Mouse (Mus musculus) heart, embryonic 11.5 days (tissue): ENCODE results near the gene Jup. TPM values are rescaled to one million over a fixed set of nuclear protein-coding genes. Genes with fewer than 3 reads are reported as not detected.
A peak's percentile ranks its signal among the peaks of the same experiment; 100 is the strongest.
"Not testable (repeated sequence)": the region's sequence is repeated elsewhere in the genome, so short reads cannot be mapped to it uniquely, and the experiment has no call there.

Source experiments
- ATAC-seq: fragments of 200-750 bp; cut with Nextera tagmentation; replicated peaks from 2 replicates; pipeline ENCODE4 v1.8.0; 2017; ENCODE audit warnings: moderate library complexity; ENCODE audit not compliant: insufficient number of reproducible peaks, low FRiP score, low TSS enrichment
- H3K27ac ChIP-seq: fragments of 300-500 bp; sonication (generic); 2 replicates; pipeline ENCODE4 v1.5.1; 2014; ENCODE audit warnings: mild to moderate bottlenecking, low read depth, low read length
- H3K27me3 ChIP-seq: fragments of 300-500 bp; sonication (generic); 2 replicates; pipeline ENCODE4 v1.6.1; 2014; ENCODE audit warnings: mild to moderate bottlenecking, low read length, mixed read lengths; ENCODE audit not compliant: control insufficient read depth, insufficient read depth
- H3K36me3 ChIP-seq: fragments of 300-500 bp; sonication (generic); 2 replicates; pipeline ENCODE4 v1.6.1; 2014; ENCODE audit warnings: mild to moderate bottlenecking, low read length, moderate library complexity, mixed read lengths; ENCODE audit not compliant: control insufficient read depth, insufficient read depth
- H3K4me1 ChIP-seq: fragments of 300-500 bp; sonication (generic); 2 replicates; pipeline ENCODE4 v1.6.1; 2014; ENCODE audit warnings: low read length; ENCODE audit not compliant: control insufficient read depth, insufficient read depth
- H3K4me2 ChIP-seq: fragments of 300-500 bp; sonication (generic); 2 replicates; pipeline ENCODE4 v1.6.1; 2014; ENCODE audit warnings: mild to moderate bottlenecking, moderate library complexity
- H3K4me3 ChIP-seq: fragments of 300-500 bp; sonication (generic); 2 replicates; pipeline ENCODE4 v1.5.1; 2014; ENCODE audit warnings: low read depth, low read length
- H3K9ac ChIP-seq: fragments of 300-500 bp; sonication (generic); 2 replicates; pipeline ENCODE4 v1.6.1; 2014; ENCODE audit warnings: mild to moderate bottlenecking, low read depth, low read length, moderate library complexity
- H3K9me3 ChIP-seq: fragments of 300-500 bp; sonication (generic); replicated peaks from 2 replicates; pipeline ENCODE4 v1.6.1; 2016; ENCODE audit warnings: low read length; ENCODE audit not compliant: control insufficient read depth
- WGBS: fragments of 180-500 bp; shearing (Covaris S2); extraction: QIAGEN DNeasy Blood & Tissue Kit; methylation state at CpG from one replicate; pipeline ENCODE4 v1.1.7; 2014; ENCODE audit not compliant: insufficient replicate concordance; 5-methylcytosine and 5-hydroxymethylcytosine counted together
- polyA plus RNA-seq: library from polyadenylated mRNA; unstranded; fragments of >200 nt; fragmentation: Nextera tagmentation; extraction: Ambion mirVana; gene quantifications from 2 replicates; pipeline ENCODE4 v1.2.1, GENCODE M21; 2014

Jup gene
- polyA plus RNA-seq, 1 experiment from 2014 or later = 72.2 TPM

DNA sequence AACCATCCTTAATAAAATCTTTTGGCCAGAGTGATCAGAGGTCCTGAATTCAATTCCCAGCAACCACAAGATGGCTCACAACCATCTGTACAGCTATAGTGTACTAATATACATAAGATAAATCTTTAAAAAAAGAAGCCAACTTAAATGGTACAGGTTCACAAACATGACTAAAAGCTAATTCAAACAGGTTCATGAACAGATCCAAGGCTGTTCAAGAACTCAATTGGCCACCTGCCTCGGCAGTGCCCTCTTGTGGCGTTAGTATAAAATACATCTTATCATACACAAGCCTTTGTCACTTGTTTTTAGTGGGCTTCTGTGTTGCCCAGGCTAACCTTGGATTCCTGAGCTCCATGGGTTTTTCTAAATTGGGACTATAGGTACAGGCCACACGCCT, 74.0 kb downstream of the Jup start:
- ATAC-seq = no peak
- no peaks in the 10 kb centered on the region for H3K27me3 ChIP-seq
- H3K27ac ChIP-seq = no peak overlapping the region
- no peak overlapping the region for H3K4me2 ChIP-seq
- peaks cover 9% of the 10 kb centered on the region for H3K36me3 ChIP-seq
- no peak overlapping the region for H3K9ac ChIP-seq
- peaks cover 7% of the 10 kb centered on the region; the same call in 1 of the 2 replicates for H3K4me1 ChIP-seq
- H3K4me3 ChIP-seq = no peak overlapping the region
- WGBS = 10% methylated on average over 3 of the region's 3 CpGs
- H3K9me3 ChIP-seq = no peaks in the 10 kb centered on the region

DNA sequence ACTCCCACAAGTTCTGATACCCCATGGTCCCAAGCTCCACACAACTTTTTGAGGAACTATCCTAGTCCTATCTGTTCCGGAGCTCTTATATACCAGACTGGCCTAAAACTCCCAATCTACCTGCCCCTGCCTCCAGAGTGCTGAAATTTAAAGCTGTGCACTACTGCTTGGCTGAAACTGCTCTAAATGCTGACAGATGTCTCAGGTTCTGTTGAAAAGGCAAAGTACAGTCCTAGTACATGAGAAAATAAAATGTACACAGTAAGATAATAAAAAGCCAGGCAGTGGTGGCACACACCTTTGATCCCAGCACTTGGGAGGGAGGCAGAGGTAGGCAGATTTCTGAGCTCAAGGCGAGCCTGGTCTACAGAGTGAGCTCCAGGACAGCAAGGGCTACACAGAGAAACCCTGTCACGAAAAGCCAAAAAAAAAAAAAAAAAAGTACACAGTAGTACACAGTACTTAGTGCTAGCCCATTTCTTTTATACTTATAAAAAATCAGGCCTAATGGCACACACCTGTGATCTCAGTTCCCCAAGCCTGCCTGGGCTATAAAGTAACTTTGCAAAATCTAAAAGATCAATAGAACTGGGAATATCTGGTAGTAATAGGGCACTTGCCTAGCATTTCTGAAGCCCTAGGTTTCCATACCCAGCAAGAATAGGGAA, 74.8 kb downstream of the Jup start:
- Histone ChIP-seq H3K9me3 (no peaks in the 10 kb centered on the region), H3K4me1 (peaks cover 7% of the 10 kb centered on the region; the same call in 1 of the 2 replicates), H3K27ac (no peak overlapping the region), H3K9ac (no peak overlapping the region), H3K36me3 (peaks cover 9% of the 10 kb centered on the region), H3K27me3 (no peaks in the 10 kb centered on the region), H3K4me2 (no peak overlapping the region), H3K4me3 (no peak overlapping the region)
- ATAC-seq = no peak
- 60% methylated on average over 3 of the region's 3 CpGs for WGBS

DNA sequence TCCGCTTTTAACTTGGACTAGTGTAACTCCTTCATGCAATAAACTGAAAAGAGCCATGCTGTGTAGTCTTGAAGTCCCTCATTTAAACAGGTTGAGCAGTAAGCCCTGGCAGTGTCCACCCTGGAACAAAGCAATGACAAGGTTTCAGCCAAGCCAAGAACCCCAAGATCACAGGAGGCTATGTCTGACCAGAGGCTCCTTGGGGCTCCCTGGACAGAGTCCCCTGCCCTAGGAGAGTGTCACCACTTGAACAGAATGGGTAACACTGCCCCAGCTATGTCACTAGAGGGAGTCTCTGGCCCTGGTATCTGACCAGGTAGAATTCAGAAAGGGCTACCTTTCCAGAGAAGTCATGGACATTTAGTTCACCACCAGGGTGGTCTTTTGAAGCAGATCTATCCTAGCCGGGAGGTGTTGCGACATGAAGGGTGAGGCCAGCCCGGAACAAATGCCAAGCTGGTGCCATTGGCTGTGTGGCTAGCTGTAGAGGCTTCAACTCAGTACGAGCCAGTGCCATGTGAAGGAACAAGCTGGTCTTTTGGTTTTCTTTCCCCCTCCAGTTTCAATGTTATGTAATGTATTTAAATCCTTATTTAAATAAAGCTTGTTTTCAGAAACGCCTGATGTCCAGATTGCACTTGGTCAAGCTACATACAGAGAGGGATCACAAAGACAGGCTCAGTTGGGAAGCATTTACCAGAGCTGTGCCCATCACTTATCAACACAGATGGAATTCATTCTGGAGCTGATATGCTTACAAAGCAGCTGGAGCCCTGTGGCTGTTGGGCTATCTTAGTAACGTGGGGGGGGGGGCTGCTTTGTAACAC, 75.9 kb downstream of the Jup start:
- not testable (repeated sequence) for H3K4me3 ChIP-seq, H3K9ac ChIP-seq, ATAC-seq, H3K9me3 ChIP-seq, H3K36me3 ChIP-seq, H3K27ac ChIP-seq, H3K4me2 ChIP-seq, H3K27me3 ChIP-seq, H3K4me1 ChIP-seq
- WGBS = 76% methylated on average over 7 of the region's 7 CpGs

DNA sequence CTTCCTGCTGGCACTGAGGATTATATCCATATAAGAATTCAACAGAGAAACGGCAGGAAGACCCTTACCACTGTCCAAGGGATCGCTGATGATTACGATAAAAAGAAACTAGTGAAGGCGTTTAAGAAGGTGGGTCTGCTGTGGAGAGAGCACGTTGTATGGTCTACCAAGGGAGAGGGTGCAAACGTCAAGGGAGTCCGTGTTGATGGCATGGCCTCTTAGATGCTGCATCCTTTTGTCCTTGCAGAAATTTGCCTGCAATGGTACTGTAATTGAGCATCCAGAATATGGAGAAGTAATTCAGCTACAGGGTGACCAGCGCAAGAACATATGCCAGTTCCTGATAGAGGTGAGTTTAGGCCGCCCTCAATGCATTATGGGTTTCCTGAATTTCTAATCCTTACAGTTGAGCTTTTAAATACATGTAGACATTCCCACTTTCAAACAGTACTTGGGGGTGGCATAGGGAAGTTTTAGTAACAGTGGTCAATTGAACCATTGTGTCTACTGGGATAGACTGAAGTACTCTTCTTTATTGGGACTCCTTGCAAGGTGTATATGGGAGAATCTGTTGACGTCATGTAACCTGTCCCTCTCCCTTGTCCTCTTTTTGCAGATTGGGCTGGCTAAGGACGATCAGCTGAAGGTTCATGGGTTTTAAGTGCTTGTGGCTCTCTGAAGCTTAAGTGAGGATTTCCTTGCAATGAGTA, 76.7 kb downstream of the Jup start:
- peak overlapping the region; percentile 85 for H3K4me2 ChIP-seq
- peak overlapping the region; percentile 99 for H3K27ac ChIP-seq
- peak overlapping the region; percentile 98 for H3K9ac ChIP-seq
- H3K4me1 ChIP-seq, H3K27me3 ChIP-seq, ATAC-seq, H3K9me3 ChIP-seq, H3K36me3 ChIP-seq: not testable (repeated sequence)
- peak overlapping the region; percentile 88 for H3K4me3 ChIP-seq
- 16% methylated on average over 11 of the region's 11 CpGs for WGBS

DNA sequence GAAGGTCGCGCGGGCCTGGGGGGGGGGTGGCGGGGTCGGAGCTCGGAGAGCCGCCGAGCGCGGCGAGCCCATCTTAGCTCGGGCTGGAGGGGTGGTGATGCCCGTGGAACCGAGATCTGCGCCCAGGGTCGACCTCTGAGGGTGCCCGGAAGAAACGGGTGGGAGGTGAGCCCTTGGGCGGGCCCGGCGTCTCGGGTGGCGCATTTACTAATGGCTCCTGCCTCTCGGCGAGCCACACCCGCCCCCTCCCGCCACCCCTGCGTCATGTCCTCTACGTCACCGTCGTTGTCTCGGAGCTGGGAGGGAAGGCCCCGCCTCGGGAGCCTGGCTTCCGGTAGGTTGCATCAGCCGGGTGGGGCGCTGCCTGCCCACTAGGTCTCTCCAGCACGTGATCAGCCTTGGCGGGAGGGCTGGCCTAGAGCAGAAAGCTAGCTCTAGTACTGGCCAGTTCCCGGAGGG, 77.4 kb downstream of the Jup start:
- peak overlapping the region; percentile 99 for H3K27ac ChIP-seq
- H3K36me3 ChIP-seq = peaks cover 9% of the 10 kb centered on the region
- peak overlapping the region; percentile 88 for H3K4me3 ChIP-seq
- peak overlapping the region; percentile 85 for H3K4me2 ChIP-seq
- no peaks in the 10 kb centered on the region for H3K27me3 ChIP-seq
- H3K9me3 ChIP-seq = no peaks in the 10 kb centered on the region
- no peaks in the 10 kb centered on the region for H3K4me1 ChIP-seq
- WGBS = 0% methylated on average over 38 of the region's 40 CpGs
- peak; percentile 86 for ATAC-seq
- peak overlapping the region; percentile 98 for H3K9ac ChIP-seq

DNA sequence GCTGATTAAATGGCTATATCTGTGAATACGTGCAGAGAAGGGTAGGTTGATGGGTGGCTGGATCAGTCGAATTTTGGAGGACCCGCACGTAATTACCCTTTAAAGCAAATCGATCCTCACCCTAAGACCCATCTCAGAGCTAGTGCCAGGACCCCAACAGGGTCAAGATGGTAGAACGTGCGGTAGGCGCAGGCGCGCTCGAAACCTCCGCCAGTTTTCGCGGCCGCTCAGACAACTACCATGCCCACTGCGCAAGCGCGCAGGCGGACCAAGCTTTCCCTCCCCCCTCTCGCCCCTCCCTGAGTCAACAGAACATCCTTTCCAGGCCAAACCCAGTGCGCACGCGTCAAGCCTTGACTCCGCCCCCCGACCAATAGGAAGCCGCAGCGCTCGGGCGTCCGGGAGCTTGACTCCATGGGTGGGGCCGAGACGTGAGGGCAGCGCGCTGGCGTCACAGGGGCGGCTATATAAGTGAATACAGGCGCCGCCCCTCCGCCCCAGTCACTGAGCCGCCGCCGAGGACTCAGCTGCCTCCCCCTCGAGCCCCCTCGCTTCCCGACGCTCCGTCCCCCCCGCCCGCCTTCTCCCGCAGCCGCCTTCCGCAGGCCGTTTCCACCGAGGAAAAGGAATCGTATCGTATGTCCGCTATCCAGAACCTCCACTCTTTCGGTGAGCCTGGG, 77.9 kb downstream of the Jup start, which contains the start of gene Eif1:
Gene Eif1 (plus strand): TSS at position 394 of the 680 bp plus-strand sequence.
- peak within 1 kb of the TSS; percentile 85 for H3K4me2 ChIP-seq
- peak; percentile 89 for ATAC-seq
- no peaks in the 10 kb centered on the region for H3K9me3 ChIP-seq
- H3K27me3 ChIP-seq = no peaks in the 10 kb centered on the region
- peaks cover 9% of the 10 kb centered on the region for H3K36me3 ChIP-seq
- no peaks in the 10 kb centered on the region for H3K4me1 ChIP-seq
- peak within 1 kb of the TSS; percentile 98 for H3K9ac ChIP-seq
- peak within 1 kb of the TSS; percentile 88 for H3K4me3 ChIP-seq
- H3K27ac ChIP-seq = peak within 1 kb of the TSS; percentile 99
- WGBS = 1% methylated on average over 55 of the region's 58 CpGs
